Mouse (Mus musculus) T-helper 17 cell (primary cell): ENCODE results near the gene Fgfr4.

Experiments used
- in situ Hi-C, 2 experiments: fragments of 300-600 bp; cut with MboI, MseI; formaldehyde crosslinking; loops; 1 replicate in 1 of 2; 2 replicates in 1 of 2; pipeline ENCODE4 v1.15.1; 2025; ENCODE audit warnings: high pct_unique_total_duplicates in 2 of 2

The Fgfr4 gene

DNA sequence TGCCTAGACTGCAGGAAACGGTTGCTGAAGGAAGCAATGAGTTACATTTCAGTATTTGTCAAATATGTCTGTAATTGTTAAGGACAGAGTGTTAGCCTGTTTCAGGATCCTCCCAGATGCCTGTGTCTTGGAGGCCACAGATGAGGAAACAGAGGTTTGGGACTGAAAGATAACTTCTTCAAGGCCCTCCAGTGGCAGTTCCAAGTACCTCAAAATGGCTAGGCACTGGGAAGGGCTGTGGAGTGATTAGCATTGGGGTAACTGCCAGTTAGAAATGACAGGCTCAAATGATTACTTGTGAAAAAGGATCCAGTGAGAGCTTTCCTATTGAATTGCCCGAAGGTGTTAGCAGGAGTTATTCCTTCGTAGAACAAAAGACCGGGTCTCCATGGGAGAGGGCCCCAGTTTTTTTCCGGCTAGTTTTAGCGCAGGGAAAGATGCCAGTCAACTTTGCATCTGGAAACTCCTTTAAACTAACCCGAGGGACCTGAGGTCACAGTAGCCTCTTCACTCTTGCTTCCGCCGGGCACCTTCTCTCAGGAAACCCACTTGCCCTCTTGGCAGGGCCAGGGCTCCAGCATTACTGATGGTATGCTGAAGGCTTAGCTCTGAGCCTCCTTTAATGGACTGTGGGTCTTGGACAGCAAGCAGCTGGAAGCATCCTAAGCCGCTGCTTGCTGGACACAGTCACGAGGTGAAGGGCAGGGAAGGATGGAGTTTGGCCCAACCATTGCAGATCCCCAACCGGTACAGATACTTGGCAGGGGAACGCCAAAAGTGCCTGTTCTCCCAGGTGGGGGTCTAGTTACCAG lies 56.6 kb downstream of the Fgfr4 start:
- in situ Hi-C loops = no loop called here

DNA sequence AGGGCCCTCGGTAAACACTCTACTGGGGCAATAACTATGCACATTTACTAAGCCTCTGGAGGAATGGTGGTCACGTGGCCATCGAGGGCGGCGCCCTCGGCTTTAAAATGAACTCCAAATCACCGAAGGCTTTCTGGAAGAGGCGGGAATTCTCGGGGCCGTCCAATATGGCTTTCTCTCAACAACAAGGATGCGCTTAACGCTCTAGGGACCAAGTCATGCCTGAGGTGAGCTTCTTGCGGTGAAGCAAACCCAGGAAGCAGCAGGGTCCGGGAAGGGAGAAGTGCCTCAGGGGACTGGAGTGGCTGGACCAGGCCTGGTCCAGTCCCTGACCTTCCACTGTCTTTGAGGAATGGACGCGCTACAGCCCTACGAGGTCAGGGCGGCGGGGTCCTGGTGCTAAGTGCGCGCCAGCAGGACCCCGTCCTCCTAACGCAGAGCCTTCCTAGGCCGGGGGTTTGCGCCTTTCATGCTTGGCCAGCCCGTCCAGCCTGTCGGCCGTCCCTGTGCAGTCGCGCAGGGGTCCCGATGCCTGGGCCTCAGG lies 57.3 kb downstream of the Fgfr4 start, which contains the start of gene Nsd1:
Nsd1 (plus strand) TSS at position 134 of the 544 bp plus-strand sequence.
- in situ Hi-C loops = no loop called here

DNA sequence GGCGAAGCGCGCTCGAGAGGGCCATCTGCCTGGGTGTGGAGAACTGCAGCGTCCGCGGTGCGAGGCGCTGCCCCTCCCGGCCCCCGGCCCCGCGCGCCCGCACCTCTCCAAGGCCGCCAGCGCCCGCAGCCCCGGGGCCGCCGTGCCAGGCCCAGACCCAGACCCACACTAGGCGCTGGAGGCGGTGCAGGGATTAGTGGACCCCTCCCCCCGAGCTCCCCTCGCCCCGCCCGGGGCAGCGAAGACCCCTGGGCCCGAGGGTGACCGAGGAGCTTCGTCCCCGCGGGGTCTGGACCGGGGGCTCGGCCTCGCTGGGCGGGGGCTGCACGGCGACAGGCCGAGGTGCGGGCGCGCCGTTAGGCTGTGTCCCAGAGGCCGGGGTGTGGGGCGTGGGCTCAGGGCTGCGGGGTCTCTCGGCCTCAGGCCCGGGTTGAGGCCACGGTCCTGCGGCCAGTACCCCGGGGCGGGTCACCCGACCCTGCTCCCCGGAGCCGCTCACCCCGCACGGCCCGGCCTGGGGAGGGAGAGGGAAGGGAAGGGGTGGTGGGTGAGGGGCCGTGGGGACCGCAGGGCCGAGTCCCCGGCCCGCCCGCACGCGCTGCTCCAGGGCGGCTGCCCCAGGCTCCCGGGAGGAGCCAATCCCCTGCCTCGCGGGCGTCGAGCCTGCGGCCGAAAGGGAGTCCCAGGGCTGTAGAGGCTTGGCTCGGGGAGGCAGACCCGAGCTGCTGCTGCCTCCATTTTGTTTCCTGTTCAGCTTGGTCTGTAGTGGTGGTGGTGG lies 57.9 kb downstream of the Fgfr4 start:
- in situ Hi-C loops = no loop called here

DNA sequence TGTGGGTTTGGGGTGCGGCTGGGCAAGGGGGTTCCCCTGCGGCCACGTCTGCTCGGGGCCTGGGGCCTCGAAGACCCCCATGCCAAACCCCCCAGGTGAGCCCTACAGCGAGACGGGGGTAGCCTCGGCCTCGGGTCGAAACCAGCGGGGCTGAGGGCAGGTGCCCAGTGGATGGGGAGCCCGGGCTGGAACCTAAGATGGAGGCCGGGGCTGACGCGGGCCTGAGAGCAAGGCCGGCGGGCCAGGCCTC lies 58.5 kb downstream of the Fgfr4 start:
- in situ Hi-C loops = no loop called here

DNA sequence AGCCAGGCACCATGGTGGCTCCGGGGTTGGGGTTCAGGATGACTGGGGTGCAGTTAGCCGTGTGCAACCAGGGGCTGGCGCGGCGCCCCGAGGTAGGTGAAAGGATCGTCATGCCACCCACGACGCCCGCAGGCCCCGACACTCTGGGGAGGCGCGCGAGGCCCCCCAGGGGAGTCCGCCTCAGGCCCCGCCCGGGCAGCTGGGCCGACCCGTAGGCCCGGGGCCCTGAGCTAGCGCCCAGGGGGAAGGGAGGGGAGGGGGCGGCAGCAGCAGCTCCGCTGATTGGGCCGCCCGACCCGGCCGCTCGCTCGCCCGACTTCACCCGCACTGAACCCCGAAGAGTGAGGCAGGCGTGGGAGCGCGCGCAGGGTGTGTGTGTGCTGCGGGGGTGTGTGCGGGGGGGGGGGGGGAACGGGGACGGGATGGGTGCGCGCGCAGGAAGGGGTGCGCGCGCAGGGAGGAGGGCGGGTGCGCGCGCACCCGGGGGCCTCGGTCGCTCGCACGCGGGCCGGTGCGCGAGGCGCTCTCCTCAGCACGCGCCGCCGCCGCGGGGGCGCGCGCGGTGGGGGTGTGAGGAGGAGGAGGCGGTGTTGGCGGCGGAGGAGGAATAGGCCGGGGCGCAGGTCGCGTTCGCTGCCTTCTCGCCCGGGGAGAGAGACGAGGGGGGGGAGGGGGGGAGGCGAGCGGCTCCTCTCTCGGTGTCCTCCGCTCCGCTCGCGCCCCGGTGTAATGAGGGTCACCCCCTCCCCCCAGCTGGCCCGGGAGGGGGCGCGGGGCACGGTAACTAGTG lies 59.0 kb downstream of the Fgfr4 start:
- in situ Hi-C loops = no loop called here

DNA sequence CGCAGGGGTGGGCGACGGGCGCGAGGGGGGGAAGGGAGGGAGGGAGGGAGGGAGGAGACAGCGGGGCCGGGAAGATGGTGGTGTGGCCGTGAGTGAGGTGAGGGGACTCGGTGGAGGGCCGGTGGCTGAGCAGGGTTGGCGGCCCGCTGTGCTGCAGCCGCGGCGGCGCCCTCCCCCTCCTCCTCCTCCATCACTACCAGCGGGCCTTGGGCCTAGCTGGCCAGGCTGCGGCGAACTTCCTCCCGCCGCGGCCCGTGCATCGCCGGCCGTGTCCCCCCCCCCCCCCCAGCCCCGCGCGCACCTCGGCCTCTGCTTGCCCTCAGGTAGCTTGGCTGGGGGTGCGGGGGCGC lies 59.5 kb downstream of the Fgfr4 start:
- in situ Hi-C loops = no loop called here

DNA sequence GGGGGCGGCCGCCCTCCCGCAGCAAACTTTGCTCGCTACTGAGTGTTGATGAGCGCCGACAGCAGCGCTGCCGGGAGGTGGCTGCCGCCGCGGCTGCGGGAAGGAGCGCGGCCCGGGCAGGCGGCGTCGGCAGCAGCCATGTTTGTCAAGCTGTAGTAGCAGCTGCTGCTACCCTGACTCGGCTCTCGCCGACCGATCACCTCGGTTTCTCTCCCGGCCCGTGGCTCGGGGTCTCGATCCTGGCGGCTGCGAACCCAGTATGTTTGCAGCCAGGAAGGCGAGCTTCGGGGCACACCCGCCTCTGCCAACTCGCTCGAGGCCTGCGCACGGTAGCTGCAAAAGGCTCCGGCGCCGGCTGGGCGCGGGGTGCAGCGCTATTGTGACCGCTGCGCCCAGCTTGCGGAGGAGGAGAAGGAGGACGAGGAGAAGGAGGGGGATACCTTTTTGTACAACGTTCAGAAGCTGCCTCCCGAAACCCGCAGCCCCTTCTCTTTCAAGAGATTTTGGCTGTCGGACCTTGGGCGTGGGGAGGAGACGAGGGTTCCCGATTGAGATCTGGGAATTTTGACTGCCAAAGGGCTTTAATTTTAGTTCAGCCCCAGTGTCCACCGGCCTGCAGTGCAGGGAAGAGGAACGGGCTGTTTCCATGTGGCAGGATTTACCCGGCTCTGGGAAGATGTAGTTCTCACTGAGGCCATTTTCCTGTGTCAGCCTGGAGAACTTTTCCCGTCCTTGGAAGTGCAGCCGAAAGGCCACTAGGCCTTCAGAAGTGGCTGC lies 60.1 kb downstream of the Fgfr4 start:
- in situ Hi-C loops = no loop called here

DNA sequence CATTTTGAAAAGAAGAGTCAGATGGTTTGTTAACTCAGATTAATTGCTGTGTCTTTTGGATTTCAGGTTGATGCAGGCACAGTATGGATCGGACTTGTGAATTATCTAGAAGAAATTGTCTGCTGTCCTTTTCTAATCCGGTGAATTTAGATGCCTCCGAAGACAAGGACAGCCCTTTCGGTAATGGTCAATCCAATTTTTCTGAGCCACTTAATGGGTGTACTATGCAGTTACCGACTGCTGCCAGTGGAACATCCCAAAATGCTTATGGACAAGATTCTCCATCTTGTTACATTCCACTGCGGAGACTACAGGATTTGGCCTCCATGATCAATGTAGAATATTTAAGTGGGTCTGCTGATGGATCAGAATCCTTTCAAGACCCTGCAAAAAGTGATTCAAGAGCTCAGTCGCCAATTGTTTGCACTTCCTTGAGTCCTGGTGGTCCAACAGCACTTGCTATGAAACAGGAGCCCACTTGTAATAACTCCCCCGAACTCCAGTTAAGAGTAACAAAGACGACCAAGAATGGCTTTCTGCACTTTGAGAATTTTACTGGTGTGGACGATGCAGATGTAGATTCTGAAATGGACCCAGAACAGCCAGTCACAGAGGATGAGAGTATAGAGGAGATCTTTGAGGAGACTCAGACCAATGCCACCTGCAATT lies 60.8 kb downstream of the Fgfr4 start:
- in situ Hi-C loops = no loop called here
